Mouse (Mus musculus) midbrain, embryonic 15.5 days (tissue): ENCODE results near the gene Serp1. TPM values are rescaled to one million over a fixed set of nuclear protein-coding genes. Genes with fewer than 3 reads are reported as not detected.

Experiments
- ATAC-seq: fragments of 200-750 bp; cut with Nextera tagmentation; replicated peaks from 2 replicates; pipeline ENCODE4 v1.8.0; 2017; ENCODE audit warnings: moderate TSS enrichment
- H3K27ac ChIP-seq: fragments of 300-500 bp; sonication (generic); 2 replicates; pipeline ENCODE4 v1.5.1; 2015; ENCODE audit warnings: mild to moderate bottlenecking, inconsistent platforms
- H3K27me3 ChIP-seq: fragments of 300-500 bp; sonication (generic); replicated peaks from 2 replicates; pipeline ENCODE4 v1.6.1; 2015; ENCODE audit warnings: inconsistent platforms
- H3K36me3 ChIP-seq: fragments of 300-500 bp; sonication (generic); replicated peaks from 2 replicates; pipeline ENCODE4 v1.6.1; 2015; ENCODE audit warnings: inconsistent platforms
- H3K4me1 ChIP-seq: fragments of 300-500 bp; sonication (generic); 2 replicates; pipeline ENCODE4 v1.6.1; 2015; ENCODE audit warnings: inconsistent platforms
- H3K4me2 ChIP-seq: fragments of 300-500 bp; sonication (generic); 2 replicates; pipeline ENCODE4 v1.6.1; 2015; ENCODE audit warnings: inconsistent platforms, mild to moderate bottlenecking, moderate library complexity
- H3K4me3 ChIP-seq: fragments of 300-500 bp; sonication (generic); 2 replicates; pipeline ENCODE4 v1.5.1; 2015; ENCODE audit warnings: mild to moderate bottlenecking, inconsistent platforms
- H3K9ac ChIP-seq: fragments of 300-500 bp; sonication (generic); 2 replicates; pipeline ENCODE4 v1.6.1; 2015; ENCODE audit warnings: mild to moderate bottlenecking, inconsistent platforms
- H3K9me3 ChIP-seq: fragments of 300-500 bp; sonication (generic); 2 replicates; pipeline ENCODE4 v1.6.1; 2016; ENCODE audit warnings: inconsistent platforms
- WGBS: fragments of 180-500 bp; shearing (Covaris S2); methylation state at CpG from one replicate; pipeline ENCODE4 v1.1.7; 2015; ENCODE audit warnings: mixed read lengths; 5-methylcytosine and 5-hydroxymethylcytosine counted together
- polyA plus RNA-seq: library from polyadenylated mRNA; unstranded; fragments of >200 nt; fragmentation: Nextera tagmentation; extraction: Ambion mirVana; gene quantifications from 2 replicates; pipeline ENCODE4 v1.2.1, GENCODE M21; 2015

Gene Serp1
- polyA plus RNA-seq = 52.3 and 53.8 TPM in 2 replicates

- Histone ChIP-seq H3K9ac (peak within 1 kb of the TSS; percentile 93), H3K27ac (peak within 1 kb of the TSS; percentile 96), H3K4me2 (peak within 1 kb of the TSS; percentile 77), H3K4me3 (peak within 1 kb of the TSS; percentile 99), H3K9me3 (no peaks in the 10 kb centered on the region), H3K4me1 (peaks cover 23% of the 10 kb centered on the region), H3K27me3 (no peaks in the 10 kb centered on the region), H3K36me3 (peaks cover 13% of the 10 kb centered on the region)
- peak; percentile 99 for ATAC-seq
- under 1% methylated on average over 57 of the region's 57 CpGs for WGBS
Observed at GRCm38 (mm10) chr3:58525652-58526407, at the start of gene Serp1, which contains the start of gene Eif2a. Gene Serp1, minus strand, starts transcription at chr3:58525892. Gene Eif2a, plus strand, starts transcription at chr3:58525821.

GRCm38 (mm10) chr3:58570821-58571220, 45.1 kb upstream of the Serp1 start:
- 91% methylated on average over 3 of the region's 3 CpGs for WGBS
- no peaks in the 10 kb centered on the region for H3K27me3 ChIP-seq

GRCm38 (mm10) chr3:58561437-58561836, 35.7 kb upstream of the Serp1 start:
- Histone ChIP-seq H3K4me3 (no peak overlapping the region), H3K27me3 (no peaks in the 10 kb centered on the region), H3K36me3 (peaks cover 4% of the 10 kb centered on the region; the same call in 1 of the 2 replicates), H3K9ac (no peak overlapping the region), H3K4me1 (no peaks in the 10 kb centered on the region), H3K4me2 (no peak overlapping the region), H3K9me3 (no peaks in the 10 kb centered on the region), H3K27ac (no peak overlapping the region)
- no peak for ATAC-seq
- WGBS = 25% methylated on average over 2 of the region's 2 CpGs

More at GRCm38 (mm10) chr3:58570821-58571220, 45.1 kb upstream of the Serp1 start:
- Histone ChIP-seq H3K4me1 (no peaks in the 10 kb centered on the region), H3K4me2 (no peak overlapping the region), H3K4me3 (no peak overlapping the region), H3K27ac (no peak overlapping the region), H3K9ac (no peak overlapping the region), H3K9me3 (no peaks in the 10 kb centered on the region), H3K36me3 (no peaks in the 10 kb centered on the region)
- ATAC-seq = no peak

GRCm38 (mm10) chr3:58559887-58560286, 34.2 kb upstream of the Serp1 start:
- ATAC-seq = no peak
- no peaks in the 10 kb centered on the region for H3K9me3 ChIP-seq
- no peak overlapping the region for H3K4me3 ChIP-seq
- peaks cover 5% of the 10 kb centered on the region; the same call in 1 of the 2 replicates for H3K36me3 ChIP-seq
- no peak overlapping the region for H3K9ac ChIP-seq
- no peak overlapping the region for H3K27ac ChIP-seq
- no peak overlapping the region for H3K4me2 ChIP-seq
- WGBS = 24% methylated on average over 2 of the region's 2 CpGs
- no peaks in the 10 kb centered on the region for H3K4me1 ChIP-seq
- no peaks in the 10 kb centered on the region for H3K27me3 ChIP-seq

GRCm38 (mm10) chr3:58556649-58557048, 31.0 kb upstream of the Serp1 start:
- ATAC-seq = no peak
- Histone ChIP-seq H3K4me3 (no peak overlapping the region), H3K4me2 (no peak overlapping the region), H3K9me3 (no peaks in the 10 kb centered on the region), H3K27ac (no peak overlapping the region), H3K9ac (no peak overlapping the region), H3K27me3 (no peaks in the 10 kb centered on the region), H3K4me1 (no peaks in the 10 kb centered on the region), H3K36me3 (peaks cover 23% of the 10 kb centered on the region)
- 77% methylated on average over 7 of the region's 7 CpGs for WGBS

GRCm38 (mm10) chr3:58552001-58552811, 26.5 kb upstream of the Serp1 start:
- Histone ChIP-seq H3K4me2 (no peak overlapping the region), H3K4me3 (no peak overlapping the region), H3K27me3 (no peaks in the 10 kb centered on the region), H3K9me3 (no peaks in the 10 kb centered on the region), H3K9ac (no peak overlapping the region), H3K36me3 (peaks cover 36% of the 10 kb centered on the region), H3K27ac (no peak overlapping the region), H3K4me1 (no peaks in the 10 kb centered on the region)
- 90% methylated on average over 1 of the region's 1 CpGs for WGBS
- ATAC-seq = no peak

GRCm38 (mm10) chr3:58536573-58536972, 10.9 kb upstream of the Serp1 start:
- Histone ChIP-seq H3K9ac (no peak overlapping the region), H3K27me3 (no peaks in the 10 kb centered on the region), H3K4me3 (no peak overlapping the region), H3K4me1 (no peaks in the 10 kb centered on the region), H3K9me3 (no peaks in the 10 kb centered on the region), H3K4me2 (no peak overlapping the region), H3K36me3 (peaks cover 30% of the 10 kb centered on the region), H3K27ac (no peak overlapping the region)
- WGBS = 98% methylated on average over 3 of the region's 3 CpGs
- ATAC-seq = no peak

GRCm38 (mm10) chr3:58526408-58526737, 681 bp upstream of the Serp1 start:
- peaks cover 11% of the 10 kb centered on the region for H3K36me3 ChIP-seq
- no peaks in the 10 kb centered on the region for H3K27me3 ChIP-seq
- peak overlapping the region; percentile 99 for H3K4me3 ChIP-seq
- peak; percentile 24 for ATAC-seq
- H3K4me2 ChIP-seq = peak overlapping the region; percentile 77
- H3K9me3 ChIP-seq = no peaks in the 10 kb centered on the region
- H3K4me1 ChIP-seq = peaks cover 23% of the 10 kb centered on the region
- H3K9ac ChIP-seq = peak overlapping the region; percentile 93
- 5% methylated on average over 4 of the region's 4 CpGs for WGBS
- peak overlapping the region; percentile 96 for H3K27ac ChIP-seq

GRCm38 (mm10) chr3:58525166-58525565, 526 bp downstream of the Serp1 start:
- Histone ChIP-seq H3K4me1 (peaks cover 23% of the 10 kb centered on the region), H3K9me3 (no peaks in the 10 kb centered on the region), H3K4me3 (peak overlapping the region; percentile 99), H3K27ac (peak overlapping the region; percentile 96), H3K36me3 (peaks cover 13% of the 10 kb centered on the region), H3K4me2 (peak overlapping the region; percentile 77), H3K9ac (peak overlapping the region; percentile 93), H3K27me3 (no peaks in the 10 kb centered on the region)
- under 1% methylated on average over 40 of the region's 40 CpGs for WGBS
- ATAC-seq = peak; percentile 71

GRCm38 (mm10) chr3:58524246-58524645, 1.4 kb downstream of the Serp1 start:
- peaks cover 23% of the 10 kb centered on the region for H3K4me1 ChIP-seq
- peak overlapping the region; percentile 77 for H3K4me2 ChIP-seq
- peaks cover 13% of the 10 kb centered on the region for H3K36me3 ChIP-seq
- no peak overlapping the region for H3K27ac ChIP-seq
- no peaks in the 10 kb centered on the region for H3K9me3 ChIP-seq
- 65% methylated on average over 4 of the region's 4 CpGs for WGBS
- no peak for ATAC-seq
- H3K4me3 ChIP-seq = peak overlapping the region; percentile 99
- H3K9ac ChIP-seq = peak overlapping the region; percentile 14; the same call in 1 of the 2 replicates
- no peaks in the 10 kb centered on the region for H3K27me3 ChIP-seq

- WGBS = 95% methylated on average over 3 of the region's 3 CpGs
- H3K9ac ChIP-seq = no peak overlapping the region
- H3K36me3 ChIP-seq = peaks cover 13% of the 10 kb centered on the region
- ATAC-seq = no peak
- H3K27me3 ChIP-seq = no peaks in the 10 kb centered on the region
- H3K4me3 ChIP-seq = no peak overlapping the region
- H3K4me1 ChIP-seq = peaks cover 23% of the 10 kb centered on the region
- no peak overlapping the region for H3K27ac ChIP-seq
- no peaks in the 10 kb centered on the region for H3K9me3 ChIP-seq
- H3K4me2 ChIP-seq = no peak overlapping the region
Observed at GRCm38 (mm10) chr3:58523386-58523785, 2.3 kb downstream of the Serp1 start.

- H3K9ac ChIP-seq = no peak overlapping the region
- H3K4me1 ChIP-seq = peaks cover 12% of the 10 kb centered on the region
- no peak overlapping the region for H3K27ac ChIP-seq
- H3K4me3 ChIP-seq = no peak overlapping the region
- ATAC-seq = no peak
- no peak overlapping the region for H3K4me2 ChIP-seq
- WGBS = 91% methylated on average over 2 of the region's 2 CpGs
- H3K36me3 ChIP-seq = peaks cover 13% of the 10 kb centered on the region
- no peaks in the 10 kb centered on the region for H3K27me3 ChIP-seq
- H3K9me3 ChIP-seq = no peaks in the 10 kb centered on the region
Observed at GRCm38 (mm10) chr3:58521361-58521760, 4.3 kb downstream of the Serp1 start.
